Mouse (Mus musculus): ENCODE results near the gene Lcor.

The Lcor gene

GRCm38 (mm10) chr19:41560856-41561255 is 78.4 kb downstream of the Lcor start:
- DNase-seq (ENCODE audit: low read depth, low spot score), result no peak

DNA sequence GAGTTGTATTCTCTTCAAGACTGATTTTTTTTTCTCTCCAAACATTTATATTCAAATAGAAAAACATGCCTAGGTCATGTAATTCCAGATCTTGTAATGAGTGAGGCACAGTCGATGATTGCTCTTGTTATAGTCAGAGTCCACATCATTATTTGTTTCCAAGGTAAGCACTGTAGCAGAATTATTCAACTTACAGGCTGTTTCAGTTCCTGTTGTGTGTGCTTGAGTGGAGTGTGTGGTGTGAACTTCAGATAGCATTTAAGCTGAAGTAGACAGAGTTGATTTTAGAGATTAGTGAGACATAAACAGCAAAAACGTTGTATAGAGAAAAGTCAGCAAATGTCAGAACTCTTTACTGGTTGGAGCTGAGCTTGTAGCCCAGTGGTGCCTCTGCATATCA is 86.4 kb downstream of the Lcor start:
- DNase-seq (ENCODE audit: low read depth, low spot score), result peak; percentile 55

DNA sequence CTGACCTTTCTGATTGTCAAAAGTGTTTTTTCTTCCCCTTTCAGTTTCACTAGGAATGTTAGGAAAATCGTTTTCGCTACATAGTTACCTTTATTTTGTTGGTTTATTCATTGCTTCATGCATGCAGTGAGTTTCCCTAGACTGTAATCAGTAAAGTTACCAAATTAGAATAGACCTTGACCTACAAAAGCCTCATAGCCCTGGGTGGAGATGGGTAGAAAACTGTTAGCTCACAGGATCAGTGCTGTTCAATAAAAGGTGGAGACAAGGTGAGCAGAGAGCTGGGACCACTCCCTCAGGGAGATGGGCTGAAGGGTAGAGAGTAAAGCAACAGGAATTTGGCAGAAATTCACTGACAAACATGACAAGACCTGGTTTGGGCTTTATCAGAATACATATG is 91.3 kb downstream of the Lcor start:
- no peak for DNase-seq (ENCODE audit: low read depth, low spot score)

GRCm38 (mm10) chr19:41577576-41577975 is 95.1 kb downstream of the Lcor start:
- DNase-seq (ENCODE audit: low read depth, low spot score), result no peak

DNA sequence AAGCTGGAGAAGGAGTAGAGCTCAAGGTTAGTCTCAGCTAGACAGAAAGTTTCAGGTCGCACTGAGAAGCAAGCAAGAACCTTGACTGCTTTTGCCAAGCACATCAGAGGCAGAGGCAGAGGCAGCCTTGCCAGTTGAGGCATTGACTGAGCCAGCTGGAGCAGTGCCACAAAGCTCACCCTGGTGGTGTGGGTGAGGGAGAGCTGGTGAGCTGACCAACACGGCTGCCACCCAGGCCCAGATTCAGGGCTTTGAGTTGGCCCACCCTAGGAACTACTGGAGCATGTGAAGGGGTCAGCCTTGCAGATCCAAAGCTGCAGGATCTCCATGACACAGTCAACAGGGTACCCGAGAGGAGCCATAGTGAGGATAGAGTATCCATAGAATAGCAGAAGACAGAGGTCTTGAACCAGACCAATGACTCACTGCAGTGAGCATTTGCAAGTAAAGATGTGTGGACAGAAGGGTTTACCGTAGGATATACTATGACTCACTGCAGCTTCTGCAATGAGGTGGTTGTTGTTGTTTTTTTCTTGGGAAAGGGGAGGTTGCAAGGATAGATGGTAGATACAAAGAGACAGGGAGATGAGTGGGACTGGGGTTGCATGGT is 97.0 kb downstream of the Lcor start:
- DNase-seq (ENCODE audit: low read depth, low spot score), result no peak

DNA sequence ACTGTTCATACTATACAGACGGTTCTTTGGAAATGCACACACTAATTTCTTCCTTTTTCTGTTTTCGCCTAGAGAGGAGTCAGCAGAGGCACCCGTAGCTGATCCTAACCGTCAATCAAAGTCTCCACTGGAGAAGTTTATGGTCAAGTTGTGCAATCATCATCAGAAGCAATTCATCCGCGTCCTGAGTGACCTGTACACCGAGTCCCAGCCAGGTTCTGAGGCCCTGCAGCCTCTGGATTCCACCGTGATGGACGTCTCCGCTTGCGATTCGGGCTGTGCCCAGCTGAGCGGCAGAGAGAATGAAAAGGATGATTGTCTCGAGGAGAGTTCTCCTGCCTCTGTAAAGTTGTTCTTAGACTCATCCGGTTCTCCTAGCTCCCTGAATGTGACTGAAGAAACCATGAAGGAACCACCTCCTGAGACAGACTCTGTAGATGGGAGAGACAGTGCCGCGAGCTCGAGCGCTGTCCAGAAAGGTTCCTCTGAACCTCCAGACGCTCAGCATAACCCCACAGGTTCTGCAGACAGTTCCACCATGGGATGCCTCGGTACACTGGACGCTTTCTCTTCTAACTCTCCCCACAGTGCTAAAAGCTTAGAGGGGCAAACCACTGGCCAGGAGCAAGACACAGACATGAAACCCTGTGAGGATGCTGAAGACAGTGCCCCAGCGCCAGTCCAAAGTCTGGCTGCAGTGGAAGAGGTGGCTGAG is 99.4 kb downstream of the Lcor start, which contains the start of gene Gm340:
Gene Gm340 (plus strand): TSS at position 665 of the 715 bp plus-strand sequence.
- no peak for DNase-seq (ENCODE audit: low read depth, low spot score)

GRCm38 (mm10) chr19:41582918-41583514 is 100.6 kb downstream of the Lcor start:
- DNase-seq (ENCODE audit: low read depth, low spot score), result no peak

GRCm38 (mm10) chr19:41586752-41587151 is 104.3 kb downstream of the Lcor start:
- DNase-seq (ENCODE audit: low read depth, low spot score), result no peak

GRCm38 (mm10) chr19:41587431-41588222 is 105.2 kb downstream of the Lcor start:
- no peak for DNase-seq (ENCODE audit: low read depth, low spot score)

DNA sequence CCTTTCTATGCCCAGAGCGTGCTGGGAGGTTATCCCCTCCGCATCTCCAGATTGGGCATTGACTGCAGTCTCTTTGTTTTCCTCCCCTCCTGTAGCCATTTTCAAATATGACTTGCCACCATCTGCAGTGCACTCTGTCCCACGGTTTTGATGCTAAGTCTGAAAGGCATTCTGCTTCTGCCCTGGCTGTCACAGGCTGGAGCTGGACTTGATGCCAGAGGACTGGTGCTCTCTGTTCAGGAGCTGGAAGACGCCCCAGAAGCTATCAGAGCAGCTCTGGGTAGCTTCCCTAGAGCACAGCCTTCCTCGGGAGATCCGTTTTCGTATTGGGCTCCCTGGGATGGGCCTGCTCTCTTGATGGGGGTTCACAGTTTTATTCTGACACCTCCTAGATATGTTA is 106.6 kb downstream of the Lcor start:
- no peak for DNase-seq (ENCODE audit: low read depth, low spot score)

GRCm38 (mm10) chr19:41589681-41590080 is 107.2 kb downstream of the Lcor start:
- DNase-seq (ENCODE audit: low read depth, low spot score), result no peak

GRCm38 (mm10) chr19:41591808-41592207 is 109.4 kb downstream of the Lcor start:
- DNase-seq (ENCODE audit: low read depth, low spot score), result no peak

GRCm38 (mm10) chr19:41597170-41597894 is 114.9 kb downstream of the Lcor start:
- DNase-seq (ENCODE audit: low read depth, low spot score), result no peak

- no peak for DNase-seq (ENCODE audit: low read depth, low spot score)
Measured at GRCm38 (mm10) chr19:41600647-41601046, 118.2 kb downstream of the Lcor start.

DNA sequence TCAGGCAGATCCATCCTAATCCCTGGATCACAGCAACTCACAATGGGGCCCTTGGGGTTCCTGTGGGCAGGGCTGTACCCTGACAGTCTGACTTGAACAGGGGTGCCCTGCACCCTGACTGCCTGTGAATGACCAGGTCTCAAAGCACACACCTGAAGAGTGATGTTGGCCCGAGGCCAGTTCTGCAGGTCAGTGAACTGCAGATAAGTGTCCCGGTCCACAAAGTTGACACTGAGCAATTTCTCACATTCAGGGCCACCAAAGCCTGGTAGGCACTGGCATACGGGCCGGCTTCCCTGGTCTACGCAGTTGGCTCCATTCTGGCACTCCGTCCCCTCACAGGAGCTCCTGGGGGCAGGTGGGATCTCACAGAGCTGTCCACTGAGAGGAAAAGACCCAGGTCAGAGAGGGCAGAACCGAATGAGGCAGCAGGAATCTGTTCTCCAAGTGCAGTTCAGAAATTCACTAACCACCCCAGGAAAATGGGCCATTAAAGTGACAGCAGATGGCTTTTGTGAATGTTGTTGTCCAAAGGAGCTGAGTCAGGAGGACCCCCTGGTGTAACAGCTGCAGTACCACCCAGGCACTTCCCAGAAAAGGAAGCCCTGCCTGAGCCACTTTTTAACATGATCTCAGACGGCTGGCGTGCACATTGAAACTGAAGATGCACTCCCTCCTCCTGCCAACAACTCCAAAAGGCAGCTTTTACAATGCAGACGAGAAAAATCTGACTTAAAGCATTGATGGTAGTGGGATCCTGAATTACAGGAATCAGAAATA is 124.0 kb downstream of the Lcor start:
- DNase-seq (ENCODE audit: low read depth, low spot score), result no peak

GRCm38 (mm10) chr19:41611683-41612082 is 129.2 kb downstream of the Lcor start:
- peak; percentile 34 for DNase-seq (ENCODE audit: low read depth, low spot score)

All from A20 (cell line).